Mouse (Mus musculus) lung, adult 2 months (tissue): Measurements from ENCODE around the gene Tnnc1.

ENCODE experiments used
- CTCF ChIP-seq: fragments of 200-500 bp; IDR thresholded peaks from 2 replicates; pipeline ENCODE4 v1.5.1; 2011; ENCODE audit warnings: mild to moderate bottlenecking, low read length, control low read depth; ENCODE audit not compliant: insufficient read depth
- POLR2A ChIP-seq: fragments of 200-500 bp; IDR thresholded peaks from 2 replicates; pipeline ENCODE4 v1.6.1; 2011; ENCODE audit warnings: low read depth, mild to moderate bottlenecking, control low read depth, low read length, borderline replicate concordance; ENCODE audit errors: extremely low read depth

- no peak for TF ChIP-seq CTCF
- TF ChIP-seq POLR2A = no peak
These were observed 3.3 kb upstream of the Tnnc1 start for GRCm38 (mm10) chr14:31204844-31205243.
